ENCODE assay signal across 9 mouse cellular contexts in genomic region chr6:134925673-134926337, GRCm38 (mm10). TPM values are rescaled to one million over a fixed set of nuclear protein-coding genes. Genes with fewer than 3 reads are reported as not detected.
DNase-seq lines count a peak whose midpoint lies in the region; ATAC-seq lines count a peak whose summit lies in the region.
"Had no signal": no experiment of that assay in that cellular context is flagged by ENCODE, and none has a peak within 500 bp of the region (broad histone marks: within the 10 kb centered on the region; RNA-seq: fewer than 3 reads in every experiment).

No protein-coding gene starts in this region.

- H3K4me2 ChIP-seq in lung, embryonic 15.5 days: peak overlapping the region; percentile 30; the same call in 1 of the 2 replicates
- peak overlapping the region; percentile 45 for H3K4me2 ChIP-seq in forebrain, embryonic 14.5 days (ENCODE audit: low read length)
- peak overlapping the region; percentile 30; the same call in 1 of the 2 replicates for H3K4me2 ChIP-seq in neural tube, embryonic 13.5 days

- peaks cover 48% of the 10 kb centered on the region for H3K4me1 ChIP-seq in erythroblast, embryonic 14.5 days (ENCODE audit: control insufficient read depth)
- H3K4me1 ChIP-seq in lung, embryonic 15.5 days: peaks cover 44% of the 10 kb centered on the region
- peaks cover 28% of the 10 kb centered on the region for H3K4me1 ChIP-seq in forebrain, embryonic 14.5 days (ENCODE audit: control insufficient read depth, insufficient read depth, low read length)
- peaks cover 54% of the 10 kb centered on the region for H3K4me1 ChIP-seq in neural tube, embryonic 13.5 days (replicated peaks)

- peaks cover 57% of the 10 kb centered on the region for H3K36me3 ChIP-seq in erythroblast, embryonic 14.5 days (ENCODE audit: control insufficient read depth)
- H3K36me3 ChIP-seq in lung, embryonic 15.5 days: no peaks in the 10 kb centered on the region
- peaks cover 15% of the 10 kb centered on the region for H3K36me3 ChIP-seq in forebrain, embryonic 14.5 days (ENCODE audit: control insufficient read depth, insufficient read depth, low read length)
- H3K36me3 ChIP-seq in neural tube, embryonic 13.5 days: 0 out of 2 replicates have a peak, but pooled peaks cover 6% of the 10 kb centered on the region
- H3K36me3 ChIP-seq: limb, embryonic 15.5 days had no signal

- 68% methylated on average over 4 of the region's 4 CpGs for WGBS in lung, embryonic 15.5 days
- 52% methylated on average over 4 of the region's 4 CpGs for WGBS in forebrain, embryonic 14.5 days
- 62% methylated on average over 4 of the region's 4 CpGs for WGBS in neural tube, embryonic 13.5 days

- no peak overlapping the region for H3K9ac ChIP-seq in lung, embryonic 15.5 days
- H3K9ac ChIP-seq in forebrain, embryonic 14.5 days (ENCODE audit: low read length): peak overlapping the region; percentile 45; the same call in 1 of the 2 replicates
- no peak overlapping the region for H3K9ac ChIP-seq in neural tube, embryonic 13.5 days

- ATAC-seq in erythroblast, adult 5-6 weeks (replicated peaks; ENCODE audit: low FRiP score, poor library complexity, severe bottlenecking): no peak
- ATAC-seq in lung, embryonic 15.5 days (ENCODE audit: borderline replicate concordance, extremely low read depth, low FRiP score, low TSS enrichment): no peak
- ATAC-seq in forebrain, embryonic 14.5 days: no peak
- ATAC-seq in neural tube, embryonic 13.5 days (ENCODE audit: low read depth): no peak

- no peak for DNase-seq in lung, postnatal 36 days
- no peak for DNase-seq in forebrain, embryonic 14.5 days (ENCODE audit: low spot score)
- DNase-seq in cerebellum, adult 9-10 months: no peak
- no peak for DNase-seq in retina, embryonic 14.5 days (ENCODE audit: low spot score)

- no peaks in the 10 kb centered on the region for H3K27me3 ChIP-seq in erythroblast, embryonic 14.5 days (ENCODE audit: control insufficient read depth)
- no peaks in the 10 kb centered on the region for H3K27me3 ChIP-seq in lung, embryonic 15.5 days
- H3K27me3 ChIP-seq in forebrain, embryonic 14.5 days (replicated peaks; ENCODE audit: control insufficient read depth, insufficient read depth, low read length): no peaks in the 10 kb centered on the region
- H3K27me3 ChIP-seq in neural tube, embryonic 13.5 days: no peaks in the 10 kb centered on the region
- H3K27me3 ChIP-seq: limb, embryonic 15.5 days had no signal

- H3K4me3 ChIP-seq in erythroblast, embryonic 14.5 days (replicated peaks): peak overlapping the region; percentile 77
- H3K4me3 ChIP-seq in lung, embryonic 15.5 days: no peak overlapping the region
- 0 out of 2 replicates have a peak overlapping the region, but pooled peaks have one; percentile 5 for H3K4me3 ChIP-seq in forebrain, embryonic 14.5 days (ENCODE audit: low read depth, low read length)
- no peak overlapping the region for H3K4me3 ChIP-seq in neural tube, embryonic 13.5 days

- H3K27ac ChIP-seq in lung, embryonic 15.5 days: no peak overlapping the region
- H3K27ac ChIP-seq in forebrain, embryonic 14.5 days (ENCODE audit: low read depth, low read length): no peak overlapping the region
- no peak overlapping the region for H3K27ac ChIP-seq in neural tube, embryonic 13.5 days (replicated peaks)

- no peaks in the 10 kb centered on the region for H3K9me3 ChIP-seq in erythroblast, embryonic 14.5 days (ENCODE audit: control insufficient read depth, low read length)
- no peaks in the 10 kb centered on the region for H3K9me3 ChIP-seq in lung, embryonic 15.5 days
- no peaks in the 10 kb centered on the region for H3K9me3 ChIP-seq in forebrain, embryonic 14.5 days (replicated peaks; ENCODE audit: control insufficient read depth, low read length)
- no peaks in the 10 kb centered on the region for H3K9me3 ChIP-seq in neural tube, embryonic 13.5 days
- H3K9me3 ChIP-seq: limb, embryonic 15.5 days had no signal

RNA-seq across cellular contexts. Expression of gene Cdkn1b, which starts 5.6 kb away (rescaled TPM):
- polyA plus RNA-seq in erythroblast, embryonic 14.5 days (2012): 6.9 and 7.0 TPM in 2 replicates
- total RNA-seq in erythroblast, adult 5-6 weeks (2015; ENCODE audit: low replicate concordance): 256 and 258 TPM in 2 replicates
- 354 and 386 TPM in 2 replicates for total RNA-seq in erythroblast, adult 5-6 weeks (2017; ENCODE audit: low replicate concordance)
- 18.4 and 19.3 TPM in 2 replicates for polyA plus RNA-seq in lung, embryonic 15.5 days (2015; fragmentation: Nextera tagmentation; extraction: Ambion mirVana)
- polyA plus RNA-seq in forebrain, embryonic 14.5 days (2014; fragmentation: Nextera tagmentation; extraction: Ambion mirVana): 58.8 and 63.3 TPM in 2 replicates
- 21.7 and 24.1 TPM in 2 replicates for polyA plus RNA-seq in neural tube, embryonic 13.5 days (2015; fragmentation: Nextera tagmentation; extraction: Ambion mirVana)

RNA-seq across cellular contexts. Expression of gene Gpr19, which starts 27.4 kb away (rescaled TPM):
- 0.36 and 0.61 TPM in 2 replicates for polyA plus RNA-seq in erythroblast, embryonic 14.5 days (2012)
- 2.7 and 5.0 TPM in 2 replicates for total RNA-seq in erythroblast, adult 5-6 weeks (2015; ENCODE audit: low replicate concordance)
- 2.1 and 8.3 TPM in 2 replicates for total RNA-seq in erythroblast, adult 5-6 weeks (2017; ENCODE audit: low replicate concordance)
- polyA plus RNA-seq in lung, embryonic 15.5 days (2015; fragmentation: Nextera tagmentation; extraction: Ambion mirVana): 9.6 and 10.7 TPM in 2 replicates
- 42.4 and 46.2 TPM in 2 replicates for polyA plus RNA-seq in forebrain, embryonic 14.5 days (2014; fragmentation: Nextera tagmentation; extraction: Ambion mirVana)
- 37.1 and 39.1 TPM in 2 replicates for polyA plus RNA-seq in neural tube, embryonic 13.5 days (2015; fragmentation: Nextera tagmentation; extraction: Ambion mirVana)

RNA-seq across cellular contexts. Expression of gene Apold1, which starts 55.7 kb away (rescaled TPM):
- polyA plus RNA-seq in erythroblast, embryonic 14.5 days (2012): 0.01 and 0.03 TPM in 2 replicates
- total RNA-seq in erythroblast, adult 5-6 weeks (2015; ENCODE audit: low replicate concordance): 0.19 and 2.1 TPM in 2 replicates
- total RNA-seq in erythroblast, adult 5-6 weeks (2017; ENCODE audit: low replicate concordance): 4.9 and 6.4 TPM in 2 replicates
- 1.5 and 1.7 TPM in 2 replicates for polyA plus RNA-seq in lung, embryonic 15.5 days (2015; fragmentation: Nextera tagmentation; extraction: Ambion mirVana)
- polyA plus RNA-seq in forebrain, embryonic 14.5 days (2014; fragmentation: Nextera tagmentation; extraction: Ambion mirVana): 3.5 and 4.8 TPM in 2 replicates
- polyA plus RNA-seq in neural tube, embryonic 13.5 days (2015; fragmentation: Nextera tagmentation; extraction: Ambion mirVana): 3.0 and 4.6 TPM in 2 replicates

Comparison
In these comparisons a context has a peak if more than half of its experiments do, and no peak if none do; other contexts are left out.
1. H3K4me3 ChIP-seq: peak in erythroblast, embryonic 14.5 days (single experiment) and forebrain, embryonic 14.5 days (single experiment); none in lung, embryonic 15.5 days (single experiment) and neural tube, embryonic 13.5 days (single experiment).
2. Peak in every context shown above with its lines, with median percentiles within 50 percentile points of each other: H3K4me2 ChIP-seq.